Mouse (Mus musculus) gastrocnemius, adult 8-10 months (tissue): ENCODE results near the gene Wnt5b. TPM values are rescaled to one million over a fixed set of nuclear protein-coding genes. Genes with fewer than 3 reads are reported as not detected.
A peak's percentile ranks its signal among the peaks of the same experiment; 100 is the strongest.

Experiments
- DNase-seq, 2 experiments: peaks; one replicate each; pipeline ENCODE4 v3.0.0; 2022; ENCODE audit warnings: low spot score in 2 of 2
- total RNA-seq, 4 experiments: library from RNA; stranded (reverse); gene quantifications; 2 replicates each; pipeline ENCODE4 v1.2.4; 2022

Wnt5b gene
- total RNA-seq, 4 experiments from 2014 or later, result 1.3 to 1.9 (median 1.7) TPM

GRCm38 (mm10) chr6:119417821-119418220, 126.3 kb downstream of the Wnt5b start:
- DNase-seq, result no peak

GRCm38 (mm10) chr6:119417354-119417753, 126.8 kb downstream of the Wnt5b start, which contains the start of gene Adipor2:
TSS of gene Adipor2 (minus strand) at chr6:119417704.
- DNase-seq, result peak; percentile 56 to 60

DNA sequence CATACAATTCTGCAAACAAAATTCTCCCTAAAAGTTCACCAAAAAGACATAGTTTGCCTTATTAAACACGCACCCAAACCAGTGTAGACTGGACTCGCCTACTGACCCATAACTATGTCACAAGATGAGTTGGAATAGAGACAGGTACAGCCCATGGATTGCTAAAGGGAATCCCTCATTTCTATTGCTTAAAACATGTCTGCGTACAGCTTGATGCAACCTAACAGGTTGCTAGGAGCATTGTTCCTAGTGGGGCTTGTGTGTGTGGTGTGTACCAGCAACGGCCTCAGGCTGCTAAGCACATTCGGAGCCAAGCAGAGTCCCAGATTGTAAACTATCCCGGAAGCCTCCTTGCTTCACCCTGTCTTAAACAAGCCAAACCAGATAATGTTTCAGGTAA, 127.5 kb downstream of the Wnt5b start:
- DNase-seq, result no peak

GRCm38 (mm10) chr6:119414262-119415043, 129.7 kb downstream of the Wnt5b start:
- no peak for DNase-seq

DNA sequence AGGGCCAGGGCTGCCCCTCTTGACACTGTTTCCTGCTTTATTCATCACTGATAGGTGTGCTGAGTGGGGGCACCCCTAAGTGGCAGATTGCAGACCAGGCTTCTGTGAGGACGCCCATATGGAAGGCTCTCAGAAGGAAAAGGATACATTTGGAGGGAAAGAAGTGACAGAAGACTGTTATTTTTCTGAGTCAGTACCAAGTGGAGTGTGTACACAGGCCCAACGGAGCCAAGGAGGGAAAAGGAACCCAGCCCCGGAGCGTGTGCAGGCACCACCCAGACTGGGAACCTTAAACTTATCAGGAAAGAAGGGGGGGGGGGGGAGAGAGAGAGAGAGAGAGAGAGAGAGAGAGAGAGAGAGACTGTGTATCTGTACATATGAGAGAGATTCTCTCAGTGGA, 131.6 kb downstream of the Wnt5b start:
- no peak for DNase-seq

GRCm38 (mm10) chr6:119411511-119411910, 132.6 kb downstream of the Wnt5b start:
- no peak for DNase-seq

GRCm38 (mm10) chr6:119409766-119410165, 134.4 kb downstream of the Wnt5b start:
- DNase-seq, result no peak

GRCm38 (mm10) chr6:119408582-119408981, 135.6 kb downstream of the Wnt5b start:
- no peak for DNase-seq

DNA sequence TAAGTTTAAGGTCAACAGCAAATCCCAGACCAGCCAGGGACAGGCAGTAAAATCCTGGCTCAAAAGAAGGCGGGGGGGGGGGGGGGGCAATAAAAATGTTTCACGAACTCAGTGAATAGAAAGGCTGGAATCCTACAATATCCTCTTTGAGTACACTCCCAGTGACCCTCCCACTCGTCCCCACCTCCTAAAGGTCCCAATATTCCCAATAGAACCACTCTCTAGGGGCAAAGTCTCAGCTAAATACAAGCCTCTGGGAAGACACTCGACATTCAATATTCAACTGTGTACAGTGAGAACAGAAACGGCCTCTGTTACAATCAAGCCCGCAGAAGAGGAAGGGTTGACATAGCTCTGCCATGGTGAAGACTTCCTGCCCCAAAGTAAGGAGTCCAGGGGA, 136.3 kb downstream of the Wnt5b start:
- DNase-seq, result no peak

- DNase-seq, result no peak
Observed at GRCm38 (mm10) chr6:119406528-119406927, 137.6 kb downstream of the Wnt5b start.

DNA sequence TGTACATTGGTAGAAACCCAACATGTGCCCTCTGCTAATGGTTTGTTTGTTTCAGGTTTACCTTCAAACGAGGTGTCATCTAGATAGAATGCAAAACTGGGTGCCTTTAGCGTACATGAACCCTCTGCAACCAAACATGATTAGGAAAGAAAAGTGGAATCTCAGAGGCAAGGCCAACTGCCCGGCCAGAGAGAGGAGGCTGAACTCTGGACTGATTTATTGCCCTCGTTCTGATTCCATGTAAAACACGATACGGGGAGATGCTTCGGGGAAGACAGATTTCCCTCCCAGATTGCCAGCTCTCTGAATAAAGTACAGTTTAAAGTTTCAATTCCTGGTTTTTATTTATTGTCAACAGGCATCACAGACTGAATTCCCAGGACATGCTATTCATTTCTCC, 138.8 kb downstream of the Wnt5b start:
- no peak for DNase-seq

- DNase-seq, result no peak
Observed at GRCm38 (mm10) chr6:119404854-119405253, 139.3 kb downstream of the Wnt5b start.

GRCm38 (mm10) chr6:119402976-119403375, 141.2 kb downstream of the Wnt5b start:
- no peak for DNase-seq

DNA sequence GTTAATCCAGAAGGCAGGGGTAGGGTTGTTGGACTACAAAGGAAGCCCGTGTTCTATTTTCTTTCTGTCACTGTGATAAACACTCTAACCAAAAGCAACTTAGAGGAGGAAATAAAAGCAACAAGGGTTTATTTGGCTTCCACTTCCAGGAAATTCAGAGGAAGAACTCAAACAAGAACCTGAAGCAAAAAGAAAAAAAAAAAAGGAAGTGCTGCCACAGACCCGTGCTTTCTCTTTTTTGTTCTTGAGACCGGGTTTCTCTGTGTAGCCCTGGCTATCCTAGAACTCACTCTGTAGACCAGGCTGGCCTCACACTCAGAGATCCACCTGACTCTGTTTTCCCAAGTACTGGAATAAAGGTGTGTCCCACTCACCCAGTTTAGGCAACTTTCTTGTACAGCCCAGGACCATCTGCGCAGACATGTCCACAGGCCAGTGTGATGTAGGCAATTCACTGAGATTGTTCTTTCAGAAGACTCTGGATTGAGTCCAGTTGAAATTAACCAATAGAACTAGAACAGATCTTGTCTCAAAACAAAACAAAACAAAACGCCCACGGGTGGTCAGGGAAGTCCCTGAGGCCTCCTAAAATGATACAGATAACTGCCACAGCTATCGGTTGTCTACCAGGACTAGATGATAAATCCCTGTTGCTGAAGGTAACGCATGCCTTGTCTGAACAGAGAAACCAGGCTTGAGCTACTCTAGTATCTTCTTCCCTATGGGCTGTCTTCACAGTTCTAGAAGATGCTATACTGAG, 142.4 kb downstream of the Wnt5b start:
- no peak for DNase-seq

DNA sequence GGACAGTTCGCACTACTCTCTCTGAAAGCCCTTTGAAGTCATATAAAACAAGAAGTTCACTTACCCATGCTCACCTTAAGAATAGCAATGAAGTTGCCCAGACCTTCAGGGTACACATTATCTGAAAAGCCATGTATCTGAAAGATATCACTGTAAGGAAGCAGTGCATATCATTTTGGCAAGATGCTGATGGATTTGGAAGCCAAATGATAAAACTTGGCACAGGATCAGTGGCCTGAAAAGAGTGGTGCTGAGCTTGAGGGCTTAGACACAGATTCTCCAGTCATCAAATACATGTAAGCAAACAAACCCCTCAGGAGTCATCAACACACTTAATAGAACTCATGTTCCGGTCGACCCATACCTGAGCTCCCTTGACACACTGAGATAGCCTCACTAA, 143.5 kb downstream of the Wnt5b start:
- no peak for DNase-seq

DNA sequence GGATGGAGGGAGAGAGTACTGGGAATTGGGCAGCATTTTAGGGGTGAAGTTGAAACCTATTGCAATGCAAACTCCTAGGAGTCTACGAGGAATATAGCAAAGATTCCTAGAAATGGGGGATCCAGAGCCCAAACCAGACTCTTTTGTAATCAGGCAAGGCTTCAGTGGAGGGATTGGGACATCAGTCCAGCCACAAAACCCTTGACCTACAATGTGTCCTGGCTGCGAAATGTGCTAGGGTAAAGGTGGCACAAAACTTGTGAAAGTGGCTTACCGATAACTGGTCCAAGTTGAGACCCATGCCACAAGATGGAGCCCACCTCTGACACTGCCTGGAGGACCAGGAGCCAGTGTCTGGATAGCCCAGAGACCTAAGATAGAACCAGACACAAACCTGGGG, 144.8 kb downstream of the Wnt5b start:
- DNase-seq, result no peak

- DNase-seq, result peak; percentile 60 to 73
Observed at GRCm38 (mm10) chr6:119396309-119396634, 147.9 kb downstream of the Wnt5b start.

- no peak for DNase-seq
Observed at GRCm38 (mm10) chr6:119395421-119396308, 148.5 kb downstream of the Wnt5b start.

DNA sequence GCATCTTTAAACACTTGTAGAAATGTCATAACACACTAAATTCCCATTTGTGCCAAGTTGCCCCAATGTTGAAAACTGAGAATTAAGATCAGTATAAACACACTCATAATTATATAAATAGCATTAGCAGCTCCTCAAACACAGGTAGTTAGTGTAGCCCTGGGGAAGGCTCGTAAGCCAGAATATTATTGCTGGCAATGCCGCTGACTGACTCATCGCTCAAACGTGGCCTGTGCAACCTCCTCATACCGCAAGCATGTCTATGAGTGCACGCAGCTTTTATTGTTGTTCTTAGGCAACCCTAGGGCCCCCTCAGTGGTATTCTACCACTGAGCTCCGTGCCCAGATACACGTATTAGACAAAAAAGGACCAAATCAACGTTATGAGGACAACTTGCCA, 151.3 kb downstream of the Wnt5b start:
- DNase-seq, result no peak

DNA sequence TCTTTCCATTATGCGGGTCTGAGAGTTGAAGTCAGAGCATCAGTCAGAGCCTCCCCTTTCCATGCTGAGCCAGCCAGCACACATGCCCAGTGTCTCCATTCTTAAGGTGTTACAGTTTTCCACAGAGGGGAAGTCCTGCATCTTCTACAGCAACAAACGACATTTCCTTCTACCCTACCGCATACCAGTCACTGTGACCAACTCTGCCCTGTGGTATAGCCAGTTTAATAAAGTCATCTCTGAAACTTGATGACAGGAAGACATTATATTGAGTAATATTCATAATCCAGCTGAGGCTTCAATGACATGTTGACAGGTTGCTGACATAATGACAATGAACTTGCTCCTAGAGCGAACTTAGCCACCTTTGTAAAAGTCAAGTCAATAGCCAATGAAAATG, 153.4 kb downstream of the Wnt5b start:
- no peak for DNase-seq

- no peak for DNase-seq
Observed at GRCm38 (mm10) chr6:119389089-119389488, 155.1 kb downstream of the Wnt5b start.

DNA sequence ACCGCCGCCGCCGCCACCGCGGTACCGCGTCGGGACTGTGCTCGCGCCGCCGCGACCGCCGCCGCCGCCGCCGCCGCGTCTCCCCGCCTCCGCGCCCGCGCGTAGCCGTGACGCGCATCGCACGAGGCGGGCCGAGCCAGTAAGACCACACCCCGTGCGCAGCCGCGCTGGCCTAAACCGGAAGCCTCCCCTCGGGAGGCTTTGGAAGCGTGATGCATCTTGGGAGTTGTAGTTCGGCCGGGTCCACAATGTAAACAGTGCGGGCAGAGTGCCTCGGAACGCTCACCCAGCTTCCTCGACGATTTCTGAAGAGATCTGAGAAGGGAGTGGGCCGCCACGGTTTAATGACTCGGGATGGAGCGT, 155.5 kb downstream of the Wnt5b start:
- DNase-seq, result peak; percentile 90 to 92
